Mouse (Mus musculus) fat pad, adult 2 months (tissue): ENCODE results near the gene Atp13a5.

ENCODE experiments used
- DNase-seq: peaks from one replicate; pipeline ENCODE4 v3.0.0-alpha.2; 2011; ENCODE audit warnings: low read depth, low spot score; ENCODE audit errors: extremely low read depth

The Atp13a5 gene

DNA sequence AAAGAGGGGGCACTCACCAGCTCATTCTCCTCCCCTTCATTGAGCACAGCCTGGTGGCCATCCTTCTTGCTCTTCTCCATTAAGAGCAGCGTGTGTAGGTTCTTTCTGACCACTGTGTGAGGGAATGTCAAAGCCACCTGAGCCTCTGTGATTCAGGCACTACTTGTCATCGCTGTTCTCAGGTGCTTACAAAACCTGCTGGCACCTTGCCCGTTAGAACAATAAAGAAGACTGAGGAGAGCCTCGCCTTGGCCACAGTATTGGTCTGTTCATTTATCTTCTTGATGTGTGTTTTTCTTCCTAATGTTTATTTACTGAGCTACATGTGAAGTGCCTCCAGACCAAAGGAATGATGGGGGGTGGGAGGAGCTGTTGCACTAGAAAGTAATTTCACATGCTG, at the start of gene Atp13a5:
TSS of gene Atp13a5 (minus strand) at position 275 of the 400 bp plus-strand sequence.
- no peak for DNase-seq

DNA sequence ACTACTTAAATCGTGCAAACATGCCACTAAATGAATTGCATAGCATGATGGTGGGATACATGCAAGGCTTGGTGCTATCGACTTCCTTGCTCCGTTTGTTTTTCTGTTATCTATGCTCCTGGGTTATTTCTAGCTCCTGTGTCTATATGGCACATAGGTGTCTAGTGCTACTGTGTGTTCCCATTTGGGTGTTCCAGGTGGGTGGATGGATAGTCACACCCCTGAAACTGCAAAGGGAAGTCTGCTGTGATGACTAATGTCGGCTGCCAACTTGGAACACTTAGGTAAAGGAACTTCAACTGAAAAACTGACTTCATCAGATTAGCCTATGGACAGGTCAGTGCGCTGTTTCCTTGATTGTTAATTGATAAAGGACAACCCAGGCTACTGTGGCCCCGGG, 36.3 kb upstream of the Atp13a5 start:
- no peak for DNase-seq

DNA sequence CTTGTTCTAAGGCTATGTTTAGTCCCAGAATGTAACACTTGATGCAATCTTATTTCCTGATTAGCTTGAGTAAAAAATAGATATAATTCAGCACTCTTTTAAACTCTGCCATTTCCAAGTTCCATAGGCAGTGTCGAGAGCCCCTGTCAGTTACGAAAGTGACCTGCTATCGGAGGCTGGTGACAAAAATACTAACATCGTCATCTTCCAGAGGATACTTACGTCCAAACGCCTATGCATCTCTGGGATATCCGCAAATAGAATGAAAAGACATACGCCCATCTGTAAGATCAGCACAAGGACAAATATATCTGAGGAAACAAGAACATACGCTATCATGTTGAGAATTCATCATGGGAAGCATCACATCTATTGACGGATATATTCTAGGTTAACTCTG, 28.8 kb upstream of the Atp13a5 start:
- no peak for DNase-seq

DNA sequence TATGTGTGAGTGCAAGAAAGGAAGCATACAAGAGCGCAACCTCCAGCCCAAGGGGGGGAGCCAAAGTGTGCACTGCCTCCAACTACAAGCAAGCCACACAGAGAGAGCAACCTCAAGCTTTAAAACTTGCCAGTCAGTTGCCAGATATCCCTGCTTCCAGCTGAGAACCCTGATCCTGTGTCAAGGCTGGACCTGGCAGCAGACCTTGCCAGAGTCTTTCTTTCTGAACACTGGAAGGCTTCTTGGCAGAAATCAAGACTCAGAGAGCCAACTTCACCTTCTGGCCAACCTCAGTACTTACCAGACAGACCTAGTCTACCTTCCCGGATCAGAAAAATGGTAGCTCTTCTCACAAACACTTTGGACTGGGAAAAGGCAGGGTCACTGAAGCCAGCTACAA, 20.5 kb upstream of the Atp13a5 start:
- DNase-seq, result no peak

DNA sequence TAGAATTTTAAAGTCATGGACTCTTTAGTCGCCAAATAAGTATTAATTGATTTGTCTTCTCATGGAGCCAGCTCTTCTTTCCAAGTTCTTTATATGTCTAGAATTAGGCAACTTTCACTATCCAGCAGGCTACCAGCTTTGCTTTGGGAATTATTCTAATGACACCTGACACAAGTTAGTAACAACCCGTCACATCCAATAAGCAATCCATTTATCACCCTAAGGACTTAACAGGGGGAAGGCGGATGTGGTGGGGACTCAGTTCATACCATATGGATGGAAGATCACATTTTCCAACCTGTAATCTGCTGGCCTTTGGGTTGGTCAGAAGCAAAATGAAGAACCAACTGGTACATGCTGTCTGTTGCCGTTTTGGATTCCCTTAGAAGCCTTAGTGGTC, 6.2 kb upstream of the Atp13a5 start:
- DNase-seq, result no peak

DNA sequence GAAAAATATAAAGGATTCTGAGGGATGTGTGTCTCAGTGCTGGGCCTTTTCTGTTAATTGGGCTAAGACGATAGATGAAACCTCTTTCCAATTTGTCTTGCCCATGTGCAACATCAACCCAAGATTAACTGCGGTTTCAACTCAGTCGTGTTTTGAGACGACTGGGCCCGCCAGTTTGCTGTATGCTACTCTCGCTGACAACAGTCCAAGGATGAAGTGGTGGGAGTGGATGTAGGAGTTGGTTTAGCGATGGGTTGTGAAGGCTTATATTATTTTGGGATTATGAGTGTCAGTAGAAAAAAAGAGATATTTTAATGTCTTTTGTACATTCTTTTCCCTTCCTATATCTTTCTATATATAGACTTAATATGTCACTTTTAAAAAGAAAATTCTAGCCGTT, 3.9 kb downstream of the Atp13a5 start:
- DNase-seq, result no peak

DNA sequence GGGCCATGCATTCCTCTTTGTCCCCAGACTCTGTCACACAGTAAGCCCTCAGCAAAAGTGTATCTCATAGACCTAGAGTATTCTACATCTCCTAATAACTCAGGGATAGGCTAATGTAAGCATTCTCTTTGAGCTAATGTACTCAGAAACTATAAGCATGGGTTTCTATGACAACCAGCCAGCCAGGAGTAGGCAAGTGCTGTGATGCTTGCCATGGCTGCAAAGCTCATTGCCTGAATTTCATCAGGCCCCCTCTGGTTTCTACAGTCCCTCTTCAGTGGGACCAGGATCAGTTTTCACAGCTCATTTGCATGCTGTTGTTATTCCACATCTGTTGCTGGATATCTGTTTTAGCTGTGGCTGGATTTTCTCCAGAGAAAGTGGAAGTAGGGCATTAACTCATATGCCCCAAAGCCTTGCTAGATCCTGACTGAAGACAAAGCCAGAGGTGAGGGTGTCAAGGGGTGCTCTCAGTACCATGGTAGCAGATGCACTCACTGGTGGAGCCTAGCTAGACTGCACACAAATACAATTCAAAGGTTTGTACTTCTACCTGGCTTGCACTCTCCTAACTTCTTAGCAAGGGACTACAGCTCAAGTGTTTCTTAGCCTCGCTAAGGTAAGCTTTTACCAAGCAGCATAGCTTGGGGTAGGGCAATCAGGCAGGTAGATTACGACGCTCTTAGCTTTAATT, 47.0 kb downstream of the Atp13a5 start:
- no peak for DNase-seq

DNA sequence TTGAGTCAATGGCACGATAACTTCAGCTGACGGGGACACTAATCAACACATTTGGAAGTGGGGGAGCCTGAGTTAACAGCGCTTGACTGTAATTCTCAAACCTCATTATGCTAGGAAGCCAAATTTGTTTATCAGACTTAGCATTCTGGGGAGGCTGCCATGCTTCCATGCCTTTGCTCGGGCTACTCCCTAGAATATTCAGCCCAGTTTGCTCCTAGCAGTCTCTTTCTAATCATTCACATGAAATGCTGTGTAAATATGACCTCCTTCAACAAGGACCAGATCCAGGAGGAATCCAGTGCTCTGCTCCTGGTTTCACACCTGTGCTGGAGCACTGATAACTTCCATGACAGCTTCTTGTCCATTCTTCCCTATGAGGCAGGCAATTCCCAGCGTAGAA, 47.6 kb downstream of the Atp13a5 start:
- no peak for DNase-seq

DNA sequence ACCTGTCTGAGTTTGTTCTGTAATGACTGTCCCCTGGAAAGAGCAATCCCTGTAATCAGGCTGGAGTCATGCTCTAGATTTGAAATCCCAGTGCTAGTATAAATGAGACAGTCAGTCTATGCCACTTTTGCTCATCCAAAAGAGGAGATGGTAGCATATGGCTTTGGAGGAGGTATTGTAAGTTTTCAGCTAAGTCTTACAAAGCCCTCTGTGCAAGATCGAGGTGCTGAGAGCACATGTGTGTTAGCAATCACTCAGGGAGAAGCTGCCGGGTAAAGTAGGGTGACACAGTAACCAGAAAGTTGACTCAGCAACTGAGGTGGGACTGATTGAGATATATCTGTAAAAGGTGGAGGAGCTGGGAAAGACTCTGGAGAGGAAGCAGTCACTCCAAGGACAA, 49.3 kb downstream of the Atp13a5 start:
- no peak for DNase-seq

DNA sequence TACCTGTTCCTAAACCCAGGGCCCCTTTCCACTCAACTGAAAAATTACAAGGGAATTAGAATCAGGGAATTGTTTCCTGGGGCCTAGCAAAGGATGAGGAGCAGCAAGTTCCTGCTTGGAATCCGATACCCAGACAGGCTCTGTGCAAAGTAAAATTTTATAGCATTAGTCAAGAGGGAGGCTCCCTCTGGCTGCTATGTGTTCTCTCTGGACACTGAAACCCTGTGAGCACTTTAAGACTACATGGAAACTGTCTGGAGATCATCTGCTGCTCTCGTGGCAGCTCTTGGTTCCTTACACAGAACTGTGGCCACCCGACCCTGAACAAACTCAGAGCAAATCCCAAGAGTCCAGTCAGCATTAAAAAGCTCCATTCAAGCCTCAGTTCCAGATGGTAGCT, 50.6 kb downstream of the Atp13a5 start:
- DNase-seq, result no peak

DNA sequence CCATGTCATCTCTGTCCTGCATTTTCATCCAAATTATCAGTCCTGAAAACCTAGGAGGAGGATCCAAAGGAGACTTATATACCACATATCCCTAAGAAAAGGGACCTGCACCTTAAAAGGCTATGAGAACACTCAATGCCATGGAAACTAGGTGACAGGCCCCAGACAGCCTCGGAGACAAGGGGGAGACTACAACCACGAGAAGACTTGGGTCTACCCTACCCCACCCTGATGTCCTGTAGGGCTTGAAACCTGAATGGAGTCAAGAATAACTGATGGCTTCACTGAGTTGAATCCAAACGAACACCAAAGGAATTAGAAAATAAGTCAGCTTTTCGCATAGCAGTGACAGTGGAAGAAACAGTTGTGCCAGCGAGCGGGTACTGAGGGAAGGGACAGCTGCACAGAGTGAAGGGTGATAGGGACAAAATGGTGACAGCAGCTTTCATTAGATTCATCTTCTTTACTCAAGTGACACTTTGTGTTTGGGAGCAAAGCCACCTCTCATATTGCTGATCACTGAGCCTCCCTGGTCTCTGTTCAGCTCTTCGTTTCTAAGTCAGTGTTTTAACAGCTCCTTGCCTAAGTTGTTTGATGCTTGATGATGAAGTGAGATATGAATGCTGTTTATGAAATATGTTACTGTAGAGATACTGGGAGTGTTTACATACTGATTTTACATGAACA, 53.2 kb downstream of the Atp13a5 start:
- DNase-seq, result no peak

DNA sequence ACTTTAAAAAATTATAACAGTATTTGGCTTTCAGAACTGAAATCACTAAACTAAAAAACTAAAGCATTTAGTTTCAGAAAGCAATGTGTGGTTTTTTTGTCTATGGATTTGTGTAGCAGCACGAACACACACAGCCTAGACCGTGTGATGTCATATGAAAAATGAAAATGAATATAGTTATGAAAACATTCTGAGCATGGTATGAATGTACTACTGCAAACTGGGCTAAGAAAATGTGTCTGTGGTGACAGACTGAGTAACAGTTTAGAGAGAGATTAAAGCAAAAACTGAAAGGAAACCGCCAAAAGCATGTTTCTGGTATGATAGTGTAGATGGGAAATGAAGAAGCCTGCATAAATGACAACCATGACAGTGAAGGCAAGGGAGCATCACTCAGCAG, 57.8 kb downstream of the Atp13a5 start:
- DNase-seq, result no peak

DNA sequence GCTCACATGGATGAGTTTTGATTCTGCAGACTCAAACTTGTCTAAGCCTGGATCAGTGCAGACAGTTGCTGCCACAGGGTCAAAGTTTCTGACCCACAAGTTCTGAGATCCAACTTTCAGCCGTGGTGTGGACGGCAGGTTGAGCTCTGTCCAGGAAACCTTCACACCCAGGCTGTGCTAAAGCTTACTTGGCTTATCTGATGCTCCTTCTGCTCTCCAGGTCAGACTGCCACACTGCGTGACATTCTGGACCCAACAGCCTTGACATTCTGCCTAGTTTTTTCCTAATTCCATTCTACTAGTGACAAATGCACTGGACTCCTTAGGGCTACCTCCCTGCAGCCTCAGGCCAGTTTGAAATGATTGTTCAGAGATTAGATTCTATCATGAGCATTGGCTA, 63.1 kb downstream of the Atp13a5 start:
- DNase-seq, result no peak

DNA sequence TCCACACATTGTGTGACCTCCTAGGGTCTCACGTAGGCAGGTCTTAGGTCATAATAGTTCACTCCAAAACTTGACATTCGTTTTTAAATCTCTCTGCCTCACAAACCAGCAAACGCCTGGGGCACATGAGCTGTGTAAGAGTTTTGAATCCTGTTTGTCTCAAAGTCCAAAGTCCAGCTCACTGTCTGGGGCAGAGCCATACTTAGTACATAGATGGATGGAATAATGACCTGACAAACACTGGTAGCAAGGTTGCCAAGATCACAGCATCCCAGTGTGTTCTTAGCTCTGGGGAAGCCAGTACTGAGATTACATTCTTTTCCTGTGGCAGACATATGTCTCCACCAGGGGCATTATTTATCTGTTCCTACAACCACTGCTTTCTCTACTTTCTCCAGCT, 63.5 kb downstream of the Atp13a5 start:
- DNase-seq, result no peak

DNA sequence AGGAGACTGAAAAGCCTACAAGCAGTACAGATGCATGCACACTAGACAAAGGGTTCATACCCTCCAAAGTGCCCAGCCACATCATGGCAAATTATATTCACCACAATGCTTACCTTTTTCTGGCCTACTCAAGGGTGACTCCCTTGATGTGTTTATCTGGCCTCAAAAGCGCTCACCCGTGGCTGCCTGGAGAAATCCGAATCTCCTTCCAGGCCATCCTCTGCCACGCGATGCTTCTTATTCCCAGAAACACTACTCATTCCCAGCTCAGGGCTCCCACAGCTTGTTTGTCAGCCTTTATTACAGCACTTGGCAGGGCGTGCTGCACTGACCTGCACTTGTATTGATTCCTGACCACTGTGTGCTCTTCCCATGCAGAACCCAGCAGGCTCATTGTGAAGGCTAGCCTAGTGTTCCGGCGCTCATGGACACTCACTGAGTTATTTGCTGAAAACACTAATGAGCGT, 80.9 kb downstream of the Atp13a5 start:
- DNase-seq, result no peak

DNA sequence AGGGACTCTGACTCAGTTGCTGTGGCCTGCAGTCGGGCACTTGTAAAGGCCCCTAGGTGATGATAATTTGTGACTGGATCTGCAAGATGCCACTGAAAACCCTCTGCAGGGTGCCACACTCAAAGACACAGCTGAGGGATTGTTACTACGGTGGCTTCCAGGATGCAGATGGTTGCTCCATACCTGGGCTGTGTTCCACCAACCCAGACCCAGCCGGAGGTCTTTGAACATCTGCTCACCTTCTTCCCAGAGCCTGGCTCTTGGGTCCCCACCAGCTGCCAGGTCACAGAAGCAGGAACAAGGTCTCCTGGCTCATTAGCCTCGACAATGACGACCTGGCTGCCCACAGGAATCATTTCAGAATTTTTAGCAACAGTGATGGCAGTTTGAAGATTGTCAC, 97.8 kb downstream of the Atp13a5 start:
- no peak for DNase-seq

DNA sequence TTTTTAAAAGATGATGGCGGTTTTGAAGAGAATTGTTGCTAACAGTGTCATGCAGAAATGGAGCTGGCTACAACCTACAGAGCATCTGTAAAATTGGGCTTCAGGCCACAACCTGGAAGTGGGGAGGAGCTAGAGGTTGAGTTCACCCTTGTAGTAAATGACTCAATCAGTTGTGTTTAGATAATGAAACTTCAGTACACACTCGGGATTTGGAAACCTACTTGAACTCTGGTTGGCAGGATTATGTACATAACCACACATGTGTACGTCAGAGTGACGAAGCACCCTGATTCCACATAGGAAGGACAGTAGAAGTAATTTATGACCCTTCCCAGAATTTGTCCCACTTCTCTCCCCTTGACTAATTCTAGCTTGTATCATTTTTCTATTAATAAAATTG, 124.2 kb downstream of the Atp13a5 start:
- DNase-seq, result peak; percentile 0

DNA sequence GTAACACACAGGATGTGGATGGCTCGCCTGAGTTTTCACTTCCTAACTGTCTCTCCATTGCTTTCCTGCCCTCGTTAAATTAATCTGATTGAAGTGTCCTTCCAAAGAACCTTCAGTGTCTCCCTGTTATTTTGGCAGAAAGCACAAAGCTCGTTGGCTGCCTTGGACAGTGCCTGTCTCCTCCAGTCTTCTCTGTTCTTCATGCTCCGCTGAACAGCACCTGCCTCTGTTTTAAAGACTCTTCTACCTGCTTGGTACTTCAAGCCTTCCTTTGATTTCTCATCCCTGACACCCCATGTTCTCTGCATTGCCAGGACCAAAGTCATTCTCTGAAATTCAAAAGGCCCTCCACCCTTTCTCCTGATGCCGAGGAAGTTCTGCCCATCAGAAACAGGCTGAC, 142.6 kb downstream of the Atp13a5 start:
- DNase-seq, result no peak

DNA sequence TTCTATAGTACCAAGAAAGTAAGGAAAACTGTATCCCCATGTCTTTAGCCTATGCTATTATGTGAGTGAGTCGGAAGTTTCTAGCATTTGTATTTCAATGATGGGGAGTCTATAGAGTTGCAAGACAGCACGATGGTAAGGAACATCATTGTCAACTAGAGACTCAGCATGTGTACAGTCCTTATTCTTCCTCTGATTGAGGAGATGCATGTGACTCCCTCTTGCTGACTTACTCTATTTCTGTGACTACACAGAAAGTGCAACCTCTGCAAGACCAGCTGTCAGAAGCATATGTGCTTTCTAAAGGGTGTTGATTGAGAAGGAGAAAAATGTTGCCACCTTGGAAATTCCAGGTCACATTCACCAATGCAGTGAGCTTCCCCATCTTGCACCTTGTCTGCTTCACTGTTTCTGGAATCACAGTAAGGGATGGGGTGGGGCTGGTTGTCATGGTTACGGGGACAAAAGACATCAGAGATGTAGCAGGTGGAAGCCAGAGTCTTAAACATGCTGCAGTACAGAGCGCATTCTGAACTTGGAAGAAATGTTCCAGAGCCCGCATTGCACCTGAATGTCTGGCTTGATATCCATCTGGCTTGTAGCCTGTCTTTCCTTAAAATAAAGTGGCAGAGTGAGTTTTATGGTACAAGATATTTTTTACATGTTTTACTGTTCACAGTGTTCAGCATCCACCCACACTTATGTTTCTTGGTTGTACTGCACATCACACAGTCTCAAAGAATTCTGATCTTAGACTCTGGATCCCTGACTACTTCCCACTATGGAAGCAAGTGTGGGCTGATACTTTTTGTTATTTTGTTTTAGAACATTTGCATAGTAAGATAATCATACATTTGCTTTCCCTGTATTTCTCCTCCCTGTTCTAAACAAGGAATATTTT, 161.9 kb downstream of the Atp13a5 start:
- DNase-seq, result no peak

DNA sequence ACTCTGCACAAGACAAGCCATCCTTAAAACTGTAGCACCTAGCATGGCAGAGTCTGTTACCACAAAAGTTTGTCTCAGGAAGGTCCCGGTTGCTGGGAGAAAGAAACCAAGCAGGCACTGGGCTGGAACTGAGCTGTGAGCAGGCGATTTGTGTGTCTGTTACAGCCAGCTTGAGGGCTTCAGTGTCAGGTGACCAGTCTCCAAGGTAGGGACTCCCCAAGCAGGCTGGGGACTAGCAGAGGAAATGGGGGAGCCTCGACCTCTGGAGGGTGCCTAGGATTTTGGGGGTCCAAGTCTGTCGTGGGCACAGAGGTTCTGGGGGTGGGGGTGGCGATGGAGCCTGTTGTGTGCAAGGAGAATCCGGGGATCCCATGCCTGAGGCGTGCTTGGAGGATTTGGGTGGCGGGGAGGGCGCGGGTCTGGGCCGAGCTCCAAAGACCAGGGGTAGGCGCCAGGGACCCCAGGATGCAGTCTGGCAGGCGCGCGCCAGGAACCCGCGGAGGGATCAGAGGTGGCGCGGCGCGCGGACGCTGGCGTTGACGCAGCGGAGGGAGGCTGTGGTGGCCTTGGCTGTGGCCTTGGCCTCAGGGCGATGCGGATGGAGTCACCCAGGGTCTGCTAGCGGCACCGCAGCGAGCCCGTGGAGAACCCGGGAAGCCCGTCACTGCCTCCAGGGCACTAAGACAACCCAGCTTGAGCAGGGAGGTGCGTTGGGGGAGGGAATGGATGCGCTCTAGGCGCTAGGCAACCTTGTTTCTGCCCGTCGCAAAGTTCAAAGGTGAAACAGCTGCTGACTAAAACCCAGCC, 168.7 kb downstream of the Atp13a5 start, which contains the start of gene Hrasls:
TSS of gene Hrasls (plus strand) at position 91 of the 807 bp plus-strand sequence.
- no peak for DNase-seq

DNA sequence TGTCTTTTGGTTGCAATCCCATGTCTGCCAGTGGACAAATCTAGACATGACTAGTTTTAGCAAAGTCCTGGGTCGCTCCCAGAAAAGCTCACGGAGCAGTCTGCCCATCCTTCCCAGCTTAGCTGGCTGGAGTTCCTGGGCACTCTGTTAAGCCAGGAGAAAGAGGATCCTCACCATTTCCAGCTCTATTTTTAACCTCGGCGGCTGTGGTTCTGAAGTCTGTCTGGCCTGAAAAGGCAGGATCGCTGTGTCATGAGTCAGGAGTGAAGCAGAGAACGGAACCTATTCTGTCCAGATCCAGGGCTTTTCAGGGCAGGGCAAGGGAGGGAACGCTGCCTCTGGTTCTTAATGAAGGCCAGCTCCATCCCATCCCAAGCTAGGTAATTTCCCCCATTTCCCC, 169.7 kb downstream of the Atp13a5 start:
- no peak for DNase-seq
